Mouse (Mus musculus) stomach, embryonic 16.5 days (tissue): ENCODE measurements around the gene Lmnb2. TPM values are rescaled to one million over a fixed set of nuclear protein-coding genes. Genes with fewer than 3 reads are reported as not detected.
A peak's percentile ranks its signal among the peaks of the same experiment; 100 is the strongest.

ENCODE experiments used
- ATAC-seq: fragments of 200-750 bp; cut with Nextera tagmentation; 2 replicates; pipeline ENCODE4 v1.8.0; 2017; ENCODE audit warnings: moderate number of reproducible peaks, moderate TSS enrichment; ENCODE audit not compliant: insufficient read depth, low FRiP score
- H3K27ac ChIP-seq: fragments of 300-500 bp; sonication (generic); 2 replicates; pipeline ENCODE4 v1.5.1; 2014; ENCODE audit warnings: low read length
- H3K27me3 ChIP-seq: fragments of 300-500 bp; sonication (generic); 2 replicates; pipeline ENCODE4 v1.6.1; 2014; ENCODE audit warnings: low read length, control low read depth, mixed read lengths; ENCODE audit not compliant: control insufficient read depth, insufficient read depth
- H3K36me3 ChIP-seq: fragments of 300-500 bp; sonication (generic); 2 replicates; pipeline ENCODE4 v1.6.1; 2014; ENCODE audit warnings: low read length; ENCODE audit not compliant: control insufficient read depth, insufficient read depth
- H3K4me1 ChIP-seq: fragments of 300-500 bp; sonication (generic); 2 replicates; pipeline ENCODE4 v1.6.1; 2014; ENCODE audit warnings: low read length, control low read depth, mixed read lengths; ENCODE audit not compliant: control insufficient read depth, insufficient read depth
- H3K4me2 ChIP-seq: fragments of 300-500 bp; sonication (generic); 2 replicates; pipeline ENCODE4 v1.6.1; 2014; ENCODE audit warnings: low read depth, low read length, mixed read lengths
- H3K4me3 ChIP-seq: fragments of 300-500 bp; sonication (generic); replicated peaks from 2 replicates; pipeline ENCODE4 v1.5.1; 2014; ENCODE audit warnings: mild to moderate bottlenecking, low read length
- H3K9ac ChIP-seq: fragments of 300-500 bp; sonication (generic); 2 replicates; pipeline ENCODE4 v1.6.1; 2014; ENCODE audit warnings: low read length
- H3K9me3 ChIP-seq: fragments of 300-500 bp; sonication (generic); replicated peaks from 2 replicates; pipeline ENCODE4 v1.6.1; 2016; ENCODE audit warnings: low read length, control low read depth; ENCODE audit not compliant: control insufficient read depth
- WGBS: fragments of 180-500 bp; shearing (Covaris S2); extraction: QIAGEN DNeasy Blood & Tissue Kit; methylation state at CpG from one replicate; pipeline ENCODE4 v1.1.7; 2014; 5-methylcytosine and 5-hydroxymethylcytosine counted together
- polyA plus RNA-seq: library from polyadenylated mRNA; unstranded; fragments of >200 nt; fragmentation: Nextera tagmentation; extraction: Ambion mirVana; gene quantifications from 2 replicates; pipeline ENCODE4 v1.2.1, GENCODE M21; 2015

Lmnb2 gene
- polyA plus RNA-seq, 1 experiment from 2014 or later = 43.9 TPM

- WGBS = 5% methylated on average over 21 of the region's 21 CpGs
- Histone ChIP-seq H3K4me1 (peaks cover 71% of the 10 kb centered on the region), H3K36me3 (no peaks in the 10 kb centered on the region), H3K4me2 (peak overlapping the region; percentile 88), H3K9me3 (no peaks in the 10 kb centered on the region), H3K4me3 (peak overlapping the region; percentile 29), H3K9ac (peak overlapping the region; percentile 86), H3K27ac (peak overlapping the region; percentile 83), H3K27me3 (peaks cover 3% of the 10 kb centered on the region; the same call in 1 of the 2 replicates)
- no peak for ATAC-seq
These were observed 15.5 kb upstream of the Lmnb2 start for GRCm38 (mm10) chr10:80933421-80933979.

GRCm38 (mm10) chr10:80932700-80933420 lies 14.8 kb upstream of the Lmnb2 start:
- Histone ChIP-seq H3K9me3 (no peaks in the 10 kb centered on the region), H3K4me1 (peaks cover 64% of the 10 kb centered on the region), H3K4me3 (peak overlapping the region; percentile 73), H3K4me2 (peak overlapping the region; percentile 88), H3K27ac (peak overlapping the region; percentile 83), H3K27me3 (peaks cover 3% of the 10 kb centered on the region; the same call in 1 of the 2 replicates), H3K36me3 (no peaks in the 10 kb centered on the region), H3K9ac (peak overlapping the region; percentile 86)
- 3% methylated on average over 17 of the region's 17 CpGs for WGBS
- no peak for ATAC-seq

DNA sequence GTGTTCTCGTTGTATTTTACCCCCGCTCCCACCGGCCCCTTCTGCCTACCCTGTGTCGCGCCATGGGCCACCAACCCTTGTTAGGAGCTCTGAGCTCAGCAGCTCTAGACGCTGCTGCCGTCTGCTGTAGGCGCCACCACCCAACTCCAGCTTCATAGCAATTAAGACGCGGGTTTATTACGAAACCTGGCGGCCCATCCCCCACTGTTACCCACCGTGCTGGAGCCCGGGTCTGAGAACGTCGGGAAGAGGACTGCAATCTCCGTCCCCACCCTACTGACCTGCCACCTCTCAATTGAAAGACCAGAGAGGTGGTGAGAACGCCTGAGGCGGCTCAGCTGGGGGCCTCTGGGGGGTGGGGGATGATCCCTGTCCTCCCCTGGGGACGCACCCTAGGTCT lies 14.2 kb upstream of the Lmnb2 start:
- Histone ChIP-seq H3K36me3 (no peaks in the 10 kb centered on the region), H3K9ac (peak overlapping the region; percentile 86), H3K9me3 (no peaks in the 10 kb centered on the region), H3K27ac (peak overlapping the region; percentile 83), H3K4me1 (peaks cover 58% of the 10 kb centered on the region), H3K4me3 (peak overlapping the region; percentile 73), H3K4me2 (peak overlapping the region; percentile 88), H3K27me3 (peaks cover 3% of the 10 kb centered on the region; the same call in 1 of the 2 replicates)
- ATAC-seq = no peak
- WGBS = 2% methylated on average over 20 of the region's 20 CpGs

GRCm38 (mm10) chr10:80931695-80932094 lies 13.7 kb upstream of the Lmnb2 start:
- H3K4me2 ChIP-seq = peak overlapping the region; percentile 88
- peak overlapping the region; percentile 86 for H3K9ac ChIP-seq
- peaks cover 53% of the 10 kb centered on the region for H3K4me1 ChIP-seq
- ATAC-seq = no peak
- peaks cover 3% of the 10 kb centered on the region; the same call in 1 of the 2 replicates for H3K27me3 ChIP-seq
- H3K9me3 ChIP-seq = no peaks in the 10 kb centered on the region
- no peaks in the 10 kb centered on the region for H3K36me3 ChIP-seq
- no peak overlapping the region for H3K27ac ChIP-seq
- peak overlapping the region; percentile 73 for H3K4me3 ChIP-seq
- WGBS = 13% methylated on average over 26 of the region's 26 CpGs

DNA sequence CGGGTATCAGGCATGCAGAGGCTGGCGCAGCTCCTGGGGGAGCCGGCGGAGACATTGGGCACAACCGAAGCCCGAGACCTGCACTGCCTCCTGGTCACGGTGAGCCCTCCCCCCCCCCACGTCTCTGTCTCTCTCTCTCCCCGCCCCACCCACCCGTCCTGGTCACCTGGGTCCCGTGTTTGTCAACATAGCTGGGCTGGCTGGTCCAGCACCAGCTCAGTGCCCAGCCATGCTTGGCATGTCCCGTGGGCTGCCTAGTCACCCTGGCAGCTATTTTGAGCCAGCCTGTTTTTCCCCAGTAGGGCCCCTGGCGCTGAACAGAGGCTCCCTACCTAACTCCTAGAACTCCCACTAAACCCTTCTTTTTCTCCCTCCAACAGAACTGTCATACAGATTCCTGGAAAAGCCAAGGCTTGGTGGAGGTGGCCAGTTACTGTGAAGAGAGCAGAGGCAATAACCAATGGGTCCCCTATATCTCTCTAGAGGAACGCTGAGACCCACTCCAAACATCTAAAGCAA lies 13.2 kb upstream of the Lmnb2 start:
- H3K4me1 ChIP-seq = peaks cover 51% of the 10 kb centered on the region
- ATAC-seq = no peak
- 13% methylated on average over 14 of the region's 14 CpGs for WGBS

GRCm38 (mm10) chr10:80930361-80931152 lies 12.5 kb upstream of the Lmnb2 start:
- peaks cover 3% of the 10 kb centered on the region; the same call in 1 of the 2 replicates for H3K27me3 ChIP-seq
- H3K4me2 ChIP-seq = peak overlapping the region; percentile 88
- no peaks in the 10 kb centered on the region for H3K9me3 ChIP-seq
- peaks cover 44% of the 10 kb centered on the region for H3K4me1 ChIP-seq
- peak overlapping the region; percentile 73 for H3K4me3 ChIP-seq
- H3K9ac ChIP-seq = peak overlapping the region; percentile 86
- under 1% methylated on average over 45 of the region's 45 CpGs for WGBS
- no peak for ATAC-seq
- H3K36me3 ChIP-seq = no peaks in the 10 kb centered on the region
- peak overlapping the region; percentile 50 for H3K27ac ChIP-seq

More for the DNA sequence above, 13.2 kb upstream of the Lmnb2 start:
- peak overlapping the region; percentile 86 for H3K9ac ChIP-seq
- peak overlapping the region; percentile 15; the same call in 1 of the 2 replicates for H3K27ac ChIP-seq
- peaks cover 3% of the 10 kb centered on the region; the same call in 1 of the 2 replicates for H3K27me3 ChIP-seq
- H3K9me3 ChIP-seq = no peaks in the 10 kb centered on the region
- H3K4me2 ChIP-seq = peak overlapping the region; percentile 88
- peak overlapping the region; percentile 73 for H3K4me3 ChIP-seq
- no peaks in the 10 kb centered on the region for H3K36me3 ChIP-seq

DNA sequence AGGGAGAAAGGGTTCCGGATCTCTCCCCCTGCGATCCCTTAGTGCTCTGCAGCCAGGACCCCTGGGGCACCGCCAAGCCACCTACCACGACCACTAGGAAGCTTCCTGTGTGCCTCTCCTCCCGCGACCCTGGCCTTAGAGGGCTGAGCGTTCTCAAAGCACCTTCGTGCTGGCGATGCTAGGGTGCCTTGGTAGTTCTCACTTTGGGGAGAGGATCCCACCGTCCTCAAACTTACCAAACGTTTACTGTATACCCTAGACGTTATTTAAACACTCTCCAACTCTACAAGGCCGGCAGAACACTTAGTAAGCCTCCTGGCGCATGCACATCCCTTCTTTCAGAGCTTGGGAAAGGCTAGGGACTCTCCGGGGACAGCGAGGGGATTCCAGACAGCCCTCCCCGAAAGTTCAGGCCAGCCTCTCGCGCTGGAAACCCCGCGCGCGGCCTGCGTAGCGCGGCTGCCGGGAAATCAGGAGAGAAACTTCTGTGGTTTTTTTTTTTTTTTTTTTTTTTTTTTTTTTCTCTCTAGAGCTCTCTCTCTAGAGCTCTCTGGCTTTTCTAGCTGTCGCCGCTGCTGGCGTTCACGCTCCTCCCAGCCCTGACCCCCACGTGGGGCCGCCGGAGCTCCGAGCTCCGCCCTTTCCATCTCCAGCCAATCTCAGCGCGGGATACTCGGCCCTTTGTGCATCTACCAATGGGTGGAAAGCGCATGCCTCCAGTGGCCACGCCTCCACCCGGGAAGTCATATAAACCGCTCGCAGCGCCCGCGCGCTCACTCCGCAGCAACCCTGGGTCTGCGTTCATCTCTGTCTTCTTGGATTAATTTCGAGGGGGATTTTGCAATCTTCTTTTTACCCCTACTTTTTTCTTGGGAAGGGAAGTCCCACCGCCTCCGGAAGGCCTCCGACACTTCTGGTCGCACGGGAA lies 11.5 kb upstream of the Lmnb2 start, which contains the start of gene Gadd45b:
Gene Gadd45b, plus strand, starts transcription at position 775 of the 928 bp plus-strand sequence.
- peak within 1 kb of the TSS; percentile 86 for H3K9ac ChIP-seq
- H3K4me3 ChIP-seq = peak within 1 kb of the TSS; percentile 73
- H3K27me3 ChIP-seq = peaks cover 3% of the 10 kb centered on the region; the same call in 1 of the 2 replicates
- H3K9me3 ChIP-seq = no peaks in the 10 kb centered on the region
- H3K36me3 ChIP-seq = no peaks in the 10 kb centered on the region
- peak; percentile 91 for ATAC-seq
- H3K4me1 ChIP-seq = peaks cover 39% of the 10 kb centered on the region
- H3K27ac ChIP-seq = peak within 1 kb of the TSS; percentile 91
- H3K4me2 ChIP-seq = peak within 1 kb of the TSS; percentile 88
- WGBS = under 1% methylated on average over 56 of the region's 56 CpGs
